Mouse (Mus musculus) spleen, adult 2 months (tissue): Measurements from ENCODE around the gene Wdr27.

Source experiments
- CTCF ChIP-seq: fragments of 200-500 bp; IDR thresholded peaks from 2 replicates; pipeline ENCODE4 v1.5.1; 2011; ENCODE audit warnings: mild to moderate bottlenecking, inconsistent platforms; ENCODE audit not compliant: insufficient read depth, insufficient read length, insufficient replicate concordance; ENCODE audit errors: extremely low read depth
- POLR2A ChIP-seq: fragments of 200-500 bp; IDR thresholded peaks from 2 replicates; pipeline ENCODE4 v1.6.1; 2011; ENCODE audit warnings: low read depth, low read length, inconsistent platforms

DNA sequence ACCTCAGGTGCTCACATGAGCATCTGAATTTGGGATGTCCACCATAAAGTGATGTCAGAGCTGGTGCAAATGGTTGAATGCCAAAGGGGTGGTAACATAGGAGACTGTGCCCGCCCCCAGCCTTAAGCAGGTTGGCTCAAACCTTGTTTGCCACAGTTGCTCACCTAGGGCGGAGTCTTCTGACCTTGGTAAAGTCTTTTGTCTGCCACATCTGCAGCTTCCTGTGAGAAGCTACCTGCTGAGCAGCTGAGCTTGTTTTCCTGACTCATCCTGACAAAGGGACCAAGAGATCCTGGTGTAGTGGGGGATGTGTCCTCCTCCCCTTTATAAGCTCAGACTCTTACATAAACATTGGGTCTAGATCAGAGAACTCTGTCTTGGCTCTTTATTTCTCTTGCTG is 125.0 kb downstream of the Wdr27 start:
- TF ChIP-seq CTCF (no peak), POLR2A (no peak)
